Mouse (Mus musculus): Measurements from ENCODE around the gene Gns.

DNA sequence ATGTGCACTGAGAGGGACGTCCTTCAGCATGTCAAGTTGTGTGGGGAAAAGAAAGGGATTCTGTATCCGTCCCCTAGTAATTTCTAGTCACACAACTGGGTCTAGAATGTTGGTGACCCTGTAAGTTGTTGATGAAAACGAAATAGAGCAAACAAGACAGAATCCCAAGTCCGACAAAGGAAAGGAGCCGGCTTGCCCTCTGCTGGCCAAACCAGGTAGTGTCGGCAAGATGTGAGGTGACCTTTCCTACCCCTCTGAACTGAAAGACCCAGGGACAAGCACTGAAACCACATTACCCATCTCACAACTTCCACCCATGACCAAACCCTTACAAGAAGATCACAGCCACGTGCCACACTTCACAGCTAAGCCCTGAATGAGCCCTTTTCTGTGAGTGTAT, 34.0 kb upstream of the Gns start:
- no peak for TF ChIP-seq GATA1 (IDR thresholded peaks at IDR 0.05; ENCODE audit: borderline replicate concordance, low read length)
- no peak for TF ChIP-seq FLI1 (IDR thresholded peaks at IDR 0.05; ENCODE audit: low read length)

All from megakaryocyte, embryonic 14.5 days (primary cell).